ENCODE assay signal across 14 mouse cellular contexts in genomic region chr1:164988191-164988590, GRCm38 (mm10). TPM values are rescaled to one million over a fixed set of nuclear protein-coding genes. Genes with fewer than 3 reads are reported as not detected.
DNase-seq lines count a peak whose midpoint lies in the region; ATAC-seq and TF ChIP-seq lines count a peak whose summit lies in the region.
"Had no signal": no experiment of that assay in that cellular context is flagged by ENCODE, and none has a peak within 500 bp of the region (broad histone marks: within the 10 kb centered on the region; RNA-seq: fewer than 3 reads in every experiment).

No protein-coding gene starts in this region.

- peak; percentile 81 for ATAC-seq in forebrain, embryonic 14.5 days
- ATAC-seq in midbrain, embryonic 12.5 days (ENCODE audit: low FRiP score, low read depth), result peak; percentile 92

- H3K4me1 ChIP-seq in forebrain, embryonic 14.5 days (ENCODE audit: control insufficient read depth, insufficient read depth, low read length), result no peaks in the 10 kb centered on the region
- no peaks in the 10 kb centered on the region for H3K4me1 ChIP-seq in midbrain, embryonic 12.5 days
- no peaks in the 10 kb centered on the region for H3K4me1 ChIP-seq in lung, adult 2 months (ENCODE audit: control insufficient read depth, insufficient read depth, low read length)
- H3K4me1 ChIP-seq: liver, embryonic 15.5 days had no signal

- H3K27me3 ChIP-seq in forebrain, embryonic 14.5 days (replicated peaks; ENCODE audit: control insufficient read depth, insufficient read depth, low read length), result no peaks in the 10 kb centered on the region
- no peaks in the 10 kb centered on the region for H3K27me3 ChIP-seq in midbrain, embryonic 12.5 days
- H3K27me3 ChIP-seq: liver, embryonic 15.5 days had no signal

- no peaks in the 10 kb centered on the region for H3K9me3 ChIP-seq in forebrain, embryonic 14.5 days (replicated peaks; ENCODE audit: control insufficient read depth, low read length)
- 0 out of 2 replicates have a peak, but pooled peaks cover 7% of the 10 kb centered on the region for H3K9me3 ChIP-seq in midbrain, embryonic 12.5 days
- H3K9me3 ChIP-seq: liver, embryonic 15.5 days had no signal

- TF ChIP-seq CTCF in lung, adult 2 months (IDR thresholded peaks at IDR 0.05; ENCODE audit: insufficient read depth, low read length), result no peak

- no peaks in the 10 kb centered on the region for H3K36me3 ChIP-seq in forebrain, embryonic 14.5 days (ENCODE audit: control insufficient read depth, insufficient read depth, low read length)
- no peaks in the 10 kb centered on the region for H3K36me3 ChIP-seq in midbrain, embryonic 12.5 days
- H3K36me3 ChIP-seq: liver, embryonic 15.5 days had no signal

- H3K27ac ChIP-seq in forebrain, embryonic 14.5 days (ENCODE audit: low read depth, low read length), result no peak overlapping the region
- no peak overlapping the region for H3K27ac ChIP-seq in midbrain, embryonic 12.5 days (replicated peaks)
- H3K27ac ChIP-seq: liver, embryonic 15.5 days had no signal

- H3K9ac ChIP-seq in forebrain, embryonic 14.5 days (ENCODE audit: low read length), result no peak overlapping the region
- H3K9ac ChIP-seq in midbrain, embryonic 12.5 days (replicated peaks), result no peak overlapping the region
- H3K9ac ChIP-seq: liver, embryonic 15.5 days had no signal

- WGBS in forebrain, embryonic 14.5 days, result 28% methylated on average over 3 of the region's 3 CpGs
- 32% methylated on average over 3 of the region's 3 CpGs for WGBS in midbrain, embryonic 12.5 days
- WGBS in lung, adult 2 months, result 79% methylated on average over 3 of the region's 3 CpGs

- no peak for TF ChIP-seq POLR2A in lung, adult 2 months (IDR thresholded peaks at IDR 0.05; ENCODE audit: borderline replicate concordance, extremely low read depth, low read depth, low read length)

- no peak overlapping the region for H3K4me2 ChIP-seq in forebrain, embryonic 14.5 days (ENCODE audit: low read length)
- no peak overlapping the region for H3K4me2 ChIP-seq in midbrain, embryonic 12.5 days (replicated peaks)
- H3K4me2 ChIP-seq: liver, embryonic 15.5 days had no signal

- peak; percentile 83 for DNase-seq in brain, adult 2 months (ENCODE audit: low read depth, low spot score)
- peak; percentile 62 for DNase-seq in forebrain, embryonic 14.5 days (ENCODE audit: low spot score)
- DNase-seq in layer of hippocampus, adult 18-20 months (ENCODE audit: low spot score in 2 of 2), result peak; percentile 36 to 87
- no peak for DNase-seq in lung, adult 2 months
- DNase-seq in adrenal gland, adult 18-20 months (ENCODE audit: low spot score in 2 of 2), result no peak
- no peak for DNase-seq in thymus, postnatal 10 days (ENCODE audit: low spot score in 2 of 2)
- DNase-seq: kidney, adult 8-10 months; thymus, postnatal 36 days had no signal

- H3K4me3 ChIP-seq in forebrain, embryonic 14.5 days (ENCODE audit: low read depth, low read length), result no peak overlapping the region
- no peak overlapping the region for H3K4me3 ChIP-seq in midbrain, embryonic 12.5 days
- no peak overlapping the region for H3K4me3 ChIP-seq in lung, adult 2 months (replicated peaks; ENCODE audit: extremely low read depth, low read depth, low read length)
- H3K4me3 ChIP-seq: liver, embryonic 15.5 days had no signal

RNA-seq across cellular contexts. Expression of gene Xcl1, which starts 52.9 kb away (rescaled TPM):
- not detected in 2 replicates for polyA plus RNA-seq in forebrain, embryonic 14.5 days (2014; fragmentation: Nextera tagmentation; extraction: Ambion mirVana)
- total RNA-seq in layer of hippocampus, adult 18-20 months (2021), result not detected
- not detected in 2 replicates for polyA plus RNA-seq in midbrain, embryonic 12.5 days (2016; fragmentation: Nextera tagmentation; extraction: Ambion mirVana)
- 0.38 and 0.59 TPM in 2 replicates for polyA plus RNA-seq in lung, adult 2 months (2012; rRNA removed)
- not detected for total RNA-seq in adrenal gland, adult 18-20 months (2021)
- total RNA-seq: gastrocnemius, adult 8-10 months; left cerebral cortex, adult 8-10 months had no signal
- polyA plus RNA-seq: embryonic facial prominence, embryonic 14.5 days; heart, embryonic 14.5 days; liver, embryonic 15.5 days had no signal

Comparison
In these comparisons a context has a peak if more than half of its experiments do, and no peak if none do; other contexts are left out.
1. DNase-seq: peak in brain, adult 2 months (single experiment), forebrain, embryonic 14.5 days (single experiment) and layer of hippocampus, adult 18-20 months (2 of 2); none in lung, adult 2 months (single experiment), adrenal gland, adult 18-20 months (0 of 2) and thymus, postnatal 10 days (0 of 2).